In the genomic region with DNA sequence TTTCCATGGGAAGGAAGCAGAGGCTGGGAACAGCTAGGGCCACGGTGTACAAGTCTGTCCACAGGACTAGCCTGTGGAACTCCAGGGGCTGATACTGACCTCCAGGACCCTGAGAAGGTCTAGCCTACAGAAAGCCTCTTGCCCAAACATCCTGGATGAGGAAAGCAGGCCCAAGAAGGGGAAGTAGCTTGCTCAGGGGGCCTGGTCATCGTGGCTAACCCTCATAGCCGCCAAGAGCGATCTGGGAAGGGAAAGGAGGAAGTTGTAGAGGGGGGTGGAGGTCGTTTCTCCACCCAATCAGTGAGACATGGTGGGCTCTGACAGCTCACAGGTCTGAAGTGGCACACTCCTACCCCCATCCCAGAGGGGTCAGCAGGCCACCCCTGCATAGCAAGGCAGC, we compare ENCODE assay signal across 16 mouse cellular contexts. TPM values are rescaled to one million over a fixed set of nuclear protein-coding genes. Genes with fewer than 3 reads are reported as not detected.
DNase-seq lines count a peak whose midpoint lies in the region; ATAC-seq and TF ChIP-seq lines count a peak whose summit lies in the region.
"Had no signal": no experiment of that assay in that cellular context is flagged by ENCODE, and none has a peak within 500 bp of the region (broad histone marks: within the 10 kb centered on the region; RNA-seq: fewer than 3 reads in every experiment).

No protein-coding gene starts in this region.

- H3K4me2 ChIP-seq in midbrain, embryonic 16.5 days (ENCODE audit: low read length), result no peak overlapping the region
- H3K4me2 ChIP-seq: embryonic facial prominence, embryonic 15.5 days; midbrain, embryonic 12.5 days; neural tube, embryonic 12.5 days had no signal

- H3K9ac ChIP-seq in midbrain, embryonic 16.5 days (ENCODE audit: low read depth, low read length), result no peak overlapping the region
- H3K9ac ChIP-seq: embryonic facial prominence, embryonic 15.5 days; midbrain, embryonic 12.5 days; neural tube, embryonic 12.5 days had no signal

- H3K27ac ChIP-seq in gastrocnemius, adult 2 months, result 0 out of 2 replicates have a peak overlapping the region, but pooled peaks have one; percentile 8
- H3K27ac ChIP-seq in midbrain, embryonic 16.5 days (ENCODE audit: low read length), result no peak overlapping the region
- H3K27ac ChIP-seq: embryonic facial prominence, embryonic 15.5 days; hindbrain, embryonic 10.5 days; left cerebral cortex, adult 2 months; midbrain, embryonic 12.5 days; neural tube, embryonic 12.5 days had no signal

- no peaks in the 10 kb centered on the region for H3K4me1 ChIP-seq in midbrain, embryonic 16.5 days (ENCODE audit: control insufficient read depth, insufficient read depth, low read length)
- H3K4me1 ChIP-seq: midbrain, embryonic 12.5 days; neural tube, embryonic 12.5 days had no signal

- intact Hi-C loops in gastrocnemius, adult 2 months (cut with DNase I), result no loop called here

- no peak for TF ChIP-seq CTCF in gastrocnemius, adult 2 months (IDR thresholded peaks at IDR 0.05)

- WGBS in midbrain, embryonic 16.5 days, result 83% methylated on average over 5 of the region's 5 CpGs

- no peak for DNase-seq in gastrocnemius, adult 2 months
- no peak for DNase-seq in gastrocnemius, postnatal 10 days
- DNase-seq in spleen, postnatal 36 days (ENCODE audit: low spot score in 2 of 2), result peak; percentile 36 to 56
- DNase-seq in spleen, postnatal 10 days (ENCODE audit: low spot score in 2 of 2), result no peak
- peak; percentile 34 for DNase-seq in lung, postnatal 25 days (ENCODE audit: low spot score)
- DNase-seq in embryo, embryonic 9.5 days (ENCODE audit: extremely low spot score), result no peak
- no peak for DNase-seq in thymus, postnatal 25 days
- DNase-seq: cerebellum, postnatal 10 days; kidney, postnatal 4 days had no signal

- no peak for ATAC-seq in midbrain, embryonic 16.5 days
- ATAC-seq: intestine, postnatal 0 days had no signal

- H3K4me3 ChIP-seq in gastrocnemius, adult 2 months, result no peak overlapping the region
- no peak overlapping the region for H3K4me3 ChIP-seq in midbrain, embryonic 16.5 days (ENCODE audit: low read depth, low read length)
- H3K4me3 ChIP-seq: embryonic facial prominence, embryonic 15.5 days; hindbrain, embryonic 10.5 days; left cerebral cortex, adult 2 months; midbrain, embryonic 12.5 days; neural tube, embryonic 12.5 days had no signal

- no peaks in the 10 kb centered on the region for H3K9me3 ChIP-seq in midbrain, embryonic 16.5 days (replicated peaks; ENCODE audit: control insufficient read depth, low read length, poor library complexity, severe bottlenecking)
- H3K9me3 ChIP-seq: embryonic facial prominence, embryonic 15.5 days; hindbrain, embryonic 10.5 days; midbrain, embryonic 12.5 days; neural tube, embryonic 12.5 days had no signal

- H3K27me3 ChIP-seq in midbrain, embryonic 16.5 days (ENCODE audit: control insufficient read depth, insufficient read depth, low read depth, low read length), result no peaks in the 10 kb centered on the region
- H3K27me3 ChIP-seq: embryonic facial prominence, embryonic 15.5 days; midbrain, embryonic 12.5 days; neural tube, embryonic 12.5 days had no signal

- no peaks in the 10 kb centered on the region for H3K36me3 ChIP-seq in midbrain, embryonic 16.5 days (ENCODE audit: control insufficient read depth, insufficient read depth, low read length)
- H3K36me3 ChIP-seq: embryonic facial prominence, embryonic 15.5 days; hindbrain, embryonic 10.5 days; midbrain, embryonic 12.5 days; neural tube, embryonic 12.5 days had no signal

RNA-seq across cellular contexts. Expression of a gene that starts 18.4 kb away (rescaled TPM):
- total RNA-seq in gastrocnemius, adult 2 months (2021), result 1 to 10 TPM in 1 of 2 experiments, under 1 TPM in 1; 0.77 to 1.1 TPM
- total RNA-seq in gastrocnemius, postnatal 10 days (2021), result 1 to 10 TPM; 2.0 to 4.2 TPM
- polyA plus RNA-seq in midbrain, embryonic 16.5 days (2015; fragmentation: Nextera tagmentation; extraction: Ambion mirVana), result 0.34 and 0.50 TPM in 2 replicates

RNA-seq across cellular contexts. Expression of a gene that starts 57.1 kb away (rescaled TPM):
- total RNA-seq in gastrocnemius, adult 2 months (2021), result 100 to 1,000 TPM in 1 of 2 experiments, 10 to 100 TPM in 1; 86.1 to 122 TPM
- total RNA-seq in gastrocnemius, postnatal 10 days (2021), result 100 to 1,000 TPM; 158 to 160 TPM
- polyA plus RNA-seq in midbrain, embryonic 16.5 days (2015; fragmentation: Nextera tagmentation; extraction: Ambion mirVana), result 561 and 610 TPM in 2 replicates

Comparison
In these comparisons a context has a peak if more than half of its experiments do, and no peak if none do; other contexts are left out.
1. DNase-seq: peak in spleen, postnatal 36 days (2 of 2) and lung, postnatal 25 days (single experiment); none in gastrocnemius, adult 2 months (single experiment), gastrocnemius, postnatal 10 days (single experiment), spleen, postnatal 10 days (0 of 2), embryo, embryonic 9.5 days (single experiment) and thymus, postnatal 25 days (single experiment).